Mouse (Mus musculus): ENCODE measurements at regions not wholly inside any gene's neighbourhood (a gene's known extent, or its start where the extent isn't known, plus 50 kb on each side); places are given as distances from the start of the nearest gene placed in this dataset.
A peak's percentile ranks its signal among the peaks of the same experiment; 100 is the strongest.

GRCm38 (mm10) chr1:121005198-121005597 is 327.2 kb downstream of the Insig2 start:
- peaks cover 3% of the 10 kb centered on the region; the same call in 1 of the 2 replicates for H3K9me3 ChIP-seq (ENCODE audit: low read length)
- WGBS, result 30% methylated on average over 3 of the region's 3 CpGs
- no peaks in the 10 kb centered on the region for H3K27me3 ChIP-seq (ENCODE audit: insufficient read depth, low read length)
- H3K27ac ChIP-seq (ENCODE audit: low read length), result no peak overlapping the region
- H3K4me1 ChIP-seq (ENCODE audit: insufficient read depth, low read length), result no peaks in the 10 kb centered on the region
- no peak for ATAC-seq (ENCODE audit: low FRiP score, low TSS enrichment)
- no peak overlapping the region for H3K9ac ChIP-seq (replicated peaks; ENCODE audit: low read length)
- H3K4me3 ChIP-seq (ENCODE audit: low read length), result no peak overlapping the region
- H3K4me2 ChIP-seq (replicated peaks; ENCODE audit: low read depth, low read length), result no peak overlapping the region
- H3K36me3 ChIP-seq (ENCODE audit: insufficient read depth, low read length), result no peaks in the 10 kb centered on the region

DNA sequence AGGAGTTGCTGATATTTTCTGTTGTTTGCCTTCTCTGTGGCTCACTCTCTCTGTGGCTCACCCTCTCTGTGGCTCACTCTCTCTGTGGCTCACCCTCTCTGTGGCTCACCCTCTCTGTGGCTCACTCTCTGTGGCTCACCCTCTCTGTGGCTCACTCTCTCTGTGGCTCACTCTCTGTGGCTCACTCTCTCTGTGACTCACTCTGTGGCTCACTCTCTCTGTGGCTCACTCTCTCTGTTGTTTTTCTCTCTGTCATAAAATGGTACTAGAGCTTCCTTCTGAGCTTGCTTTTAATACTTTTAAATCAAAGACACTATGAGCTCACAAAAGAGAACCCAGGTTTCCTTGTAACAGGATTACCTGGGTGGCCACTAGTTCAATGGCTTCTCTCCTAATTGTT is 320.3 kb downstream of the Insig2 start:
- no peak overlapping the region for H3K4me2 ChIP-seq (replicated peaks; ENCODE audit: low read depth, low read length)
- ATAC-seq (ENCODE audit: low FRiP score, low TSS enrichment), result no peak

DNA sequence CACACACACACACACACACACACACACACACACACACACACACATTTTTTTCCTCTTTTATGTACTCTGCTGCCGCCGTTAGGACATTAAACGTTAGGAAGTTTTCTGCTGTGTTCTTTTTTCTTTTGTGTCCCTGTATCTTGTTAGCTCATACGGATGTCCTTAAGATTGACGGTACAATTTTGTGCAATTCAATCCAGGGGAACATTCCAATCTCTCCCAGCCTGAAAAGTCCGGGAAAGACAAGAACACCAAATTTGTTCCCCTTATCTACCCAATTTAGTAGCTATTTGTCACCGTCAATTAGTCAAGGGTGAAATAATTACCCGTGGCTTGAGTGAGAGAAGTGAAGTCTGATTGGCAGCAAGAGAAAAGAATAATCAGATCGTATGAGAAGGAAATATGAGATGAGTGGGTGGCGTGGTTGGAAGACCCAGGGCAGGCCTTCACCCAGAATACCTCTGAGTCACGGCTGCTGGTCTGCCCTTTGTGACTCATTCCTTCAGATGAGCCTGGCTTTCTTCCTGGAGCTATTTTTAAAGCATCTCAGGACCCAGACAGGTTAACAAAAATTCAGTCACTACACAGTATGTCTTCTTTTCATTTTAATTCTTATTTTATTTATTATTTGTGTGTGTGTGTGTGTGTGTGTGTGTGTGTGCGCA is 318.4 kb downstream of the Insig2 start:
- no peak overlapping the region for H3K4me2 ChIP-seq (replicated peaks; ENCODE audit: low read depth, low read length)
- H3K9ac ChIP-seq (replicated peaks; ENCODE audit: low read length), result no peak overlapping the region
- H3K27me3 ChIP-seq (ENCODE audit: insufficient read depth, low read length), result peaks cover 4% of the 10 kb centered on the region; the same call in 1 of the 2 replicates
- peaks cover 3% of the 10 kb centered on the region; the same call in 1 of the 2 replicates for H3K9me3 ChIP-seq (ENCODE audit: low read length)
- no peak overlapping the region for H3K4me3 ChIP-seq (ENCODE audit: low read length)
- ATAC-seq (ENCODE audit: low FRiP score, low TSS enrichment), result 0 out of 2 replicates have a peak, but pooled peaks have one; percentile 61
- 0 out of 2 replicates have a peak, but pooled peaks cover 5% of the 10 kb centered on the region for H3K4me1 ChIP-seq (ENCODE audit: insufficient read depth, low read length)
- H3K27ac ChIP-seq (ENCODE audit: low read length), result no peak overlapping the region
- WGBS, result 26% methylated on average over 12 of the region's 12 CpGs
- no peaks in the 10 kb centered on the region for H3K36me3 ChIP-seq (ENCODE audit: insufficient read depth, low read length)

More for the DNA sequence above, 320.3 kb downstream of the Insig2 start:
- Histone ChIP-seq H3K27ac (ENCODE audit: low read length) (no peak overlapping the region), H3K9ac (replicated peaks; ENCODE audit: low read length) (no peak overlapping the region), H3K4me1 (ENCODE audit: insufficient read depth, low read length) (0 out of 2 replicates have a peak, but pooled peaks cover 5% of the 10 kb centered on the region), H3K4me3 (ENCODE audit: low read length) (no peak overlapping the region), H3K9me3 (ENCODE audit: low read length) (peaks cover 6% of the 10 kb centered on the region; the same call in 1 of the 2 replicates), H3K36me3 (ENCODE audit: insufficient read depth, low read length) (no peaks in the 10 kb centered on the region), H3K27me3 (ENCODE audit: insufficient read depth, low read length) (peaks cover 4% of the 10 kb centered on the region; the same call in 1 of the 2 replicates)

- H3K4me3 ChIP-seq (ENCODE audit: low read length), result no peak overlapping the region
- H3K27ac ChIP-seq (ENCODE audit: low read length), result no peak overlapping the region
- no peaks in the 10 kb centered on the region for H3K9me3 ChIP-seq (ENCODE audit: low read length)
- 97% methylated on average over 2 of the region's 2 CpGs for WGBS
- no peaks in the 10 kb centered on the region for H3K27me3 ChIP-seq (ENCODE audit: insufficient read depth, low read length)
- H3K4me1 ChIP-seq (ENCODE audit: insufficient read depth, low read length), result no peaks in the 10 kb centered on the region
- ATAC-seq (ENCODE audit: low FRiP score, low TSS enrichment), result no peak
- no peak overlapping the region for H3K9ac ChIP-seq (replicated peaks; ENCODE audit: low read length)
- H3K36me3 ChIP-seq (ENCODE audit: insufficient read depth, low read length), result no peaks in the 10 kb centered on the region
- H3K4me2 ChIP-seq (replicated peaks; ENCODE audit: low read depth, low read length), result no peak overlapping the region
Observed at GRCm38 (mm10) chr1:121029375-121029774, 303.0 kb downstream of the Insig2 start.

DNA sequence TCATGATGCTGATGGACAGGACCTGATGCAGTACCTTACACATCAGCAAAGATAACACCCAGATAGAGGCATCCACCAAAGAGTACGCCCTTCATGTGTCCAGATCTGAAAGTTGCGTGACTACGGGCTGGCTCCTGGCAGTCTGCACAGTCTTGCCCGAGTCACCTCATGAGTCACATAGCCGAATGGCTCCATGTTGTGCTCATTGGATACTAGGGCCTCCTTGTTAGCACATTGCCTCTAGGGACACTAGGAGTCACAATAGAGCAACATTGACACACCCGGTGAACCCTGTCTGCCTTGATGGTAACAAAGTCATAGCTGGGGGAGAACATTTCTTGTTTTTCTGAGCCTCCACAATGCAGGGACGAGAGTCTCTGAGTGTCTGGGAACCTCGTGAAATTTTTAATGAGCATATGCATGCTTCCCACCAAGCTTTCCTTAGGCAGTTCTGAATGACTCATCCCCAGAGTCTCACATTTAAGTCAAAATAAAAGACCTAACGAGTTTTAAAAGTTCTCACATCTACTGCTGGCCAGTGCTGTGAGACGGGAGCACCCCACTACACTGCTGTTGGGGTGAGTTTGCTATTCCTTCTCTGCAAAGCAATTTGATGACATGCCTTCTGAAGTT is 297.5 kb downstream of the Insig2 start:
- no peak overlapping the region for H3K27ac ChIP-seq (ENCODE audit: low read length)
- no peak overlapping the region for H3K4me3 ChIP-seq (ENCODE audit: low read length)
- H3K4me2 ChIP-seq (replicated peaks; ENCODE audit: low read depth, low read length), result no peak overlapping the region
- ATAC-seq (ENCODE audit: low FRiP score, low TSS enrichment), result no peak
- no peaks in the 10 kb centered on the region for H3K4me1 ChIP-seq (ENCODE audit: insufficient read depth, low read length)
- H3K36me3 ChIP-seq (ENCODE audit: insufficient read depth, low read length), result no peaks in the 10 kb centered on the region
- no peak overlapping the region for H3K9ac ChIP-seq (replicated peaks; ENCODE audit: low read length)
- H3K27me3 ChIP-seq (ENCODE audit: insufficient read depth, low read length), result no peaks in the 10 kb centered on the region
- WGBS, result 88% methylated on average over 10 of the region's 10 CpGs
- H3K9me3 ChIP-seq (ENCODE audit: low read length), result no peaks in the 10 kb centered on the region

- no peak overlapping the region for H3K9ac ChIP-seq (replicated peaks; ENCODE audit: low read length)
- no peak for ATAC-seq (ENCODE audit: low FRiP score, low TSS enrichment)
- no peak overlapping the region for H3K27ac ChIP-seq (ENCODE audit: low read length)
- WGBS, result 73% methylated on average over 6 of the region's 6 CpGs
- no peak overlapping the region for H3K4me3 ChIP-seq (ENCODE audit: low read length)
- H3K36me3 ChIP-seq (ENCODE audit: insufficient read depth, low read length), result no peaks in the 10 kb centered on the region
- H3K4me1 ChIP-seq (ENCODE audit: insufficient read depth, low read length), result 0 out of 2 replicates have a peak, but pooled peaks cover 4% of the 10 kb centered on the region
- no peaks in the 10 kb centered on the region for H3K27me3 ChIP-seq (ENCODE audit: insufficient read depth, low read length)
- no peaks in the 10 kb centered on the region for H3K9me3 ChIP-seq (ENCODE audit: low read length)
- H3K4me2 ChIP-seq (replicated peaks; ENCODE audit: low read depth, low read length), result no peak overlapping the region
Observed at GRCm38 (mm10) chr1:121046581-121046980, 285.8 kb downstream of the Insig2 start.

DNA sequence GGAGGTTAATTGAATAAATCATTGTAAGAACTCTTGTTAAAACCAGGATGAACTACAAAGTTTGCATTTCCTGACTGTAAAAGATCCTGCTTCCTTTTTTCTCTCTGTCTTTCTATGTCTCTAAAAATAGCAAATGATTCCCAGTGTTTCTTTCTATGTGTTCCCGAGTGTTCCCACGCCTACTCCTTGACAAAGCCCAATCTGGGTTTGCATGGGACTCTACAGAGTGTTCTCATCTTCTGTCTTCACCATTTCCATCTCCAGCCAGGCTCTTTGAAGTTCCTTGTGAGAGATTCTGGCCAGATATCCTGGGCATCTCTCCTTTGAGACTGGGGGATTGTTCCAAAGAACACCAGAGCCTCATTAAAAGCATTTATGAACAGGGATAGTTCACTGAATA is 285.0 kb downstream of the Insig2 start:
- H3K27ac ChIP-seq (ENCODE audit: low read length), result no peak overlapping the region
- H3K9ac ChIP-seq (replicated peaks; ENCODE audit: low read length), result no peak overlapping the region
- H3K27me3 ChIP-seq (ENCODE audit: insufficient read depth, low read length), result no peaks in the 10 kb centered on the region
- 0 out of 2 replicates have a peak, but pooled peaks cover 4% of the 10 kb centered on the region for H3K4me1 ChIP-seq (ENCODE audit: insufficient read depth, low read length)
- H3K4me2 ChIP-seq (replicated peaks; ENCODE audit: low read depth, low read length), result no peak overlapping the region
- no peaks in the 10 kb centered on the region for H3K9me3 ChIP-seq (ENCODE audit: low read length)
- no peaks in the 10 kb centered on the region for H3K36me3 ChIP-seq (ENCODE audit: insufficient read depth, low read length)
- WGBS, result 52% methylated on average over 2 of the region's 2 CpGs
- no peak overlapping the region for H3K4me3 ChIP-seq (ENCODE audit: low read length)
- no peak for ATAC-seq (ENCODE audit: low FRiP score, low TSS enrichment)

DNA sequence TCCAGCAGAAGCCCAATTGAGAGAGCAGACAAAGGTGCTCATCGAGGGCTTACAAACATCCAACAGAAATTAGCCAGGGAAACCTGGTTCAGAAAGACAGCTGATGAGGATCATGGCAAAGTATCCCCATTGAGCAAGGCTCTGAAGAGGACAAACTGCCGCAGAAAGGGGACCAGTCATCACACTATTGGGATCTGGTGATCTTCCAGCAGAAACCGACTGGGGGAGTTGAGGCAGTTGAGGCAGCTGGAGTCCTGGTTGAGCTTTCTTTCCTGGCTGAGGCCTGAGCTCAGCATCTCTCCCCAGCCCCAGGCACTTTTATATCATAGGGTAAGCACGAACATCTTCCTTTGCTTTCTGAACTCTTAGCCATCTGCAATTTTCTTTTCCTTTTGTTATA is 282.7 kb downstream of the Insig2 start:
- Histone ChIP-seq H3K9me3 (ENCODE audit: low read length) (no peaks in the 10 kb centered on the region), H3K4me2 (replicated peaks; ENCODE audit: low read depth, low read length) (no peak overlapping the region), H3K9ac (replicated peaks; ENCODE audit: low read length) (no peak overlapping the region), H3K36me3 (ENCODE audit: insufficient read depth, low read length) (no peaks in the 10 kb centered on the region), H3K4me1 (ENCODE audit: insufficient read depth, low read length) (0 out of 2 replicates have a peak, but pooled peaks cover 4% of the 10 kb centered on the region), H3K27ac (ENCODE audit: low read length) (no peak overlapping the region), H3K27me3 (ENCODE audit: insufficient read depth, low read length) (no peaks in the 10 kb centered on the region), H3K4me3 (ENCODE audit: low read length) (no peak overlapping the region)
- WGBS, result 85% methylated on average over 4 of the region's 4 CpGs
- ATAC-seq (ENCODE audit: low FRiP score, low TSS enrichment), result no peak

GRCm38 (mm10) chr1:121050695-121051495 is 281.5 kb downstream of the Insig2 start:
- no peaks in the 10 kb centered on the region for H3K9me3 ChIP-seq (ENCODE audit: low read length)
- peak; percentile 68; the same call in 1 of the 2 replicates for ATAC-seq (ENCODE audit: low FRiP score, low TSS enrichment)
- H3K27me3 ChIP-seq (ENCODE audit: insufficient read depth, low read length), result no peaks in the 10 kb centered on the region
- 0 out of 2 replicates have a peak, but pooled peaks cover 4% of the 10 kb centered on the region for H3K4me1 ChIP-seq (ENCODE audit: insufficient read depth, low read length)
- H3K36me3 ChIP-seq (ENCODE audit: insufficient read depth, low read length), result no peaks in the 10 kb centered on the region
- no peak overlapping the region for H3K27ac ChIP-seq (ENCODE audit: low read length)
- WGBS, result 11% methylated on average over 12 of the region's 12 CpGs
- H3K9ac ChIP-seq (replicated peaks; ENCODE audit: low read length), result no peak overlapping the region
- H3K4me3 ChIP-seq (ENCODE audit: low read length), result no peak overlapping the region
- no peak overlapping the region for H3K4me2 ChIP-seq (replicated peaks; ENCODE audit: low read depth, low read length)
